Mouse (Mus musculus) erythroid progenitor cell, adult 5-6 weeks (primary cell): Measurements from ENCODE around the gene Tufm. TPM values are rescaled to one million over a fixed set of nuclear protein-coding genes. Genes with fewer than 3 reads are reported as not detected.

Source experiments
- ATAC-seq: replicated peaks from 2 replicates; pipeline ENCODE4 v1.8.0; 2016; ENCODE audit warnings: moderate number of reproducible peaks, mild to moderate bottlenecking, moderate TSS enrichment, inconsistent platforms; ENCODE audit not compliant: poor library complexity, low FRiP score, severe bottlenecking
- total RNA-seq, 2 experiments: library from RNA; stranded (forward) in 1 of 2; stranded (reverse) in 1 of 2; fragments of 150-400 nt in 1 of 2; fragments of 186-747, 209-891 nt in 1 of 2; gene quantifications; 2 replicates each; pipeline versions ENCODE4 v1.2.3 to v1.2.4; 2015 to 2017; ENCODE audit warnings: low replicate concordance in 2 of 2

Tufm gene
- total RNA-seq (2015; ENCODE audit: low replicate concordance) = 23.8 and 28.1 TPM in 2 replicates
- 10.7 and 11.6 TPM in 2 replicates for total RNA-seq (2017; ENCODE audit: low replicate concordance)

- ATAC-seq = peak; percentile 78
Measured at GRCm38 (mm10) chr7:126487052-126487483, at the start of gene Tufm. TSS of gene Tufm (plus strand) at chr7:126487361.

GRCm38 (mm10) chr7:126440134-126440533 lies 47.0 kb upstream of the Tufm start:
- ATAC-seq = no peak

- no peak for ATAC-seq
Measured at GRCm38 (mm10) chr7:126443997-126444396, 43.2 kb upstream of the Tufm start.

GRCm38 (mm10) chr7:126444536-126444935 lies 42.6 kb upstream of the Tufm start:
- ATAC-seq = no peak

GRCm38 (mm10) chr7:126445104-126445815 lies 41.9 kb upstream of the Tufm start:
- ATAC-seq = no peak

- no peak for ATAC-seq
Measured at GRCm38 (mm10) chr7:126446217-126446616, 40.9 kb upstream of the Tufm start.

GRCm38 (mm10) chr7:126448481-126448880 lies 38.7 kb upstream of the Tufm start:
- no peak for ATAC-seq

- no peak for ATAC-seq
Measured at GRCm38 (mm10) chr7:126449991-126450390, 37.2 kb upstream of the Tufm start.

- ATAC-seq = no peak
Measured at GRCm38 (mm10) chr7:126450641-126451040, 36.5 kb upstream of the Tufm start.

- no peak for ATAC-seq
Measured at GRCm38 (mm10) chr7:126452244-126452643, 34.9 kb upstream of the Tufm start.

- ATAC-seq = no peak
Measured at GRCm38 (mm10) chr7:126453861-126454260, 33.3 kb upstream of the Tufm start.

GRCm38 (mm10) chr7:126455242-126455641 lies 31.9 kb upstream of the Tufm start:
- no peak for ATAC-seq

GRCm38 (mm10) chr7:126456382-126457266 lies 30.5 kb upstream of the Tufm start:
- no peak for ATAC-seq

GRCm38 (mm10) chr7:126458225-126458624 lies 28.9 kb upstream of the Tufm start:
- ATAC-seq = no peak

GRCm38 (mm10) chr7:126458844-126459618 lies 28.1 kb upstream of the Tufm start:
- no peak for ATAC-seq

GRCm38 (mm10) chr7:126460623-126461399 lies 26.4 kb upstream of the Tufm start:
- ATAC-seq = no peak

GRCm38 (mm10) chr7:126461626-126462025 lies 25.5 kb upstream of the Tufm start:
- no peak for ATAC-seq

- no peak for ATAC-seq
Measured at GRCm38 (mm10) chr7:126463004-126463403, 24.2 kb upstream of the Tufm start, which contains the start of gene Atp2a1. TSS of gene Atp2a1 (minus strand) at chr7:126463108.

- no peak for ATAC-seq
Measured at GRCm38 (mm10) chr7:126463547-126463946, 23.6 kb upstream of the Tufm start.
